Mouse (Mus musculus): ENCODE results near the gene Aicda. TPM values are rescaled to one million over a fixed set of nuclear protein-coding genes. Genes with fewer than 3 reads are reported as not detected.

Aicda gene
- total and polyA plus RNA-seq, 3 experiments = 5.4 to 41.1 (median 33.3) TPM

GRCm38 (mm10) chr6:122598436-122598835 lies 44.8 kb downstream of the Aicda start:
- H3K79me2 ChIP-seq (replicated peaks; ENCODE audit: control insufficient read depth, extremely low read depth, insufficient read depth, poor library complexity, severe bottlenecking) = peaks cover 52% of the 10 kb centered on the region
- peak overlapping the region; percentile 36 to 66 (median 46) for H3K4me3 ChIP-seq (replicated peaks in 1 of 3; ENCODE audit: low read depth in 2 of 3, low read length in 2 of 3, poor library complexity in 1 of 3)
- in situ Hi-C loops (cut with MboI; ENCODE audit: low pct_ligation_motif_present, low pct_unique_long_range_greater_than_20kb, low sequenced_read_pairs) = no loop called here
- H3K4me2 ChIP-seq (ENCODE audit: insufficient read depth, low read depth, poor library complexity, severe bottlenecking) = peak overlapping the region; percentile 98
- peak overlapping the region; percentile 75 for H3K9ac ChIP-seq (ENCODE audit: insufficient read depth, low read depth)
- TF ChIP-seq TCF12 (IDR thresholded peaks at IDR 0.05; ENCODE audit: low read depth, low read length) (0 out of 2 replicates have a peak, but pooled peaks have one; percentile 7), ZKSCAN1 (IDR thresholded peaks at IDR 0.05; ENCODE audit: borderline replicate concordance, low read depth, low read length) (no peak), MAZ (IDR thresholded peaks at IDR 0.05; ENCODE audit: low read depth, low read length) (no peak), HCFC1 (IDR thresholded peaks at IDR 0.05; ENCODE audit: low read depth, low read length) (no peak), MXI1 (IDR thresholded peaks at IDR 0.05; ENCODE audit: low read depth, low read length) (0 out of 2 replicates have a peak, but pooled peaks have one; percentile 3), ZNF384 (IDR thresholded peaks at IDR 0.05; ENCODE audit: low read depth, low read length) (no peak), TBP (conservative IDR thresholded peaks at IDR 0.05; ENCODE audit: low read depth, low read length) (0 out of 2 replicates have a peak, but pooled peaks have one; percentile 27), MYC (IDR thresholded peaks at IDR 0.05; ENCODE audit: low read depth, low read length) (0 out of 2 replicates have a peak, but pooled peaks have one; percentile 56)
- H3K27ac ChIP-seq (ENCODE audit: insufficient read depth, low read depth) = peak overlapping the region; percentile 81
- dilution Hi-C loops (cut with MboI; ENCODE audit: extremely low pct_ligation_motif_present, extremely low pct_unique_long_range_greater_than_20kb, low sequenced_read_pairs) = no loop called here
- no peaks in the 10 kb centered on the region for H3K27me3 ChIP-seq (replicated peaks)
- peak; percentile 40 for DNase-seq (ENCODE audit: extremely low read depth)
- peaks cover 0 to 38% of the 10 kb centered on the region in 2 experiments; a peak in 3 of 4 replicates for H3K4me1 ChIP-seq (ENCODE audit: control insufficient read depth in 1 of 2, insufficient read depth in 2 of 2)
- H3K36me3 ChIP-seq (replicated peaks in 1 of 2; ENCODE audit: control insufficient read depth in 1 of 2, insufficient read depth in 1 of 2, low read length in 1 of 2) = peaks cover 36 to 51% of the 10 kb centered on the region in 2 experiments
- H3K9me3 ChIP-seq (replicated peaks; ENCODE audit: low read length) = no peaks in the 10 kb centered on the region

GRCm38 (mm10) chr6:122599054-122599737 lies 45.6 kb downstream of the Aicda start:
- peak; percentile 44 for DNase-seq (ENCODE audit: extremely low read depth)
- Histone ChIP-seq H3K27ac (ENCODE audit: insufficient read depth, low read depth) (peak overlapping the region; percentile 82), H3K9ac (ENCODE audit: insufficient read depth, low read depth) (peak overlapping the region; percentile 75), H3K4me3 (replicated peaks in 1 of 3; ENCODE audit: low read depth in 2 of 3, low read length in 2 of 3, poor library complexity in 1 of 3) (peak overlapping the region; percentile 46 to 98 (median 66)), H3K27me3 (replicated peaks) (no peaks in the 10 kb centered on the region), H3K36me3 (replicated peaks in 1 of 2; ENCODE audit: control insufficient read depth in 1 of 2, insufficient read depth in 1 of 2, low read length in 1 of 2) (peaks cover 30 to 44% of the 10 kb centered on the region in 2 experiments), H3K9me3 (replicated peaks; ENCODE audit: low read length) (no peaks in the 10 kb centered on the region), H3K4me1 (ENCODE audit: control insufficient read depth in 1 of 2, insufficient read depth in 2 of 2) (peaks cover 2 to 39% of the 10 kb centered on the region in 2 experiments; a peak in 3 of 4 replicates), H3K79me2 (replicated peaks; ENCODE audit: control insufficient read depth, extremely low read depth, insufficient read depth, poor library complexity, severe bottlenecking) (peaks cover 52% of the 10 kb centered on the region), H3K4me2 (ENCODE audit: insufficient read depth, low read depth, poor library complexity, severe bottlenecking) (peak overlapping the region; percentile 98)
- dilution Hi-C loops (cut with MboI; ENCODE audit: extremely low pct_ligation_motif_present, extremely low pct_unique_long_range_greater_than_20kb, low sequenced_read_pairs) (no loop called here), in situ Hi-C loops (cut with MboI; ENCODE audit: low pct_ligation_motif_present, low pct_unique_long_range_greater_than_20kb, low sequenced_read_pairs) (no loop called here)
- TF ChIP-seq ZKSCAN1 (IDR thresholded peaks at IDR 0.05; ENCODE audit: borderline replicate concordance, low read depth, low read length) (peak; percentile 41), POLR2A (IDR thresholded peaks at IDR 0.05; ENCODE audit: low read depth, low read length) (peak; percentile 46), SIN3A (IDR thresholded peaks at IDR 0.05; ENCODE audit: low read length) (peak; percentile 64), UBTF (IDR thresholded peaks at IDR 0.05; ENCODE audit: low read depth, low read length) (no peak), EP300 (IDR thresholded peaks at IDR 0.05; ENCODE audit: low read length) (peak; percentile 56; the same call in 1 of the 2 replicates), E2F4 (IDR thresholded peaks at IDR 0.05; ENCODE audit: insufficient replicate concordance, low read depth, low read length) (no peak), MAX (IDR thresholded peaks at IDR 0.05; ENCODE audit: low read length) (peak; percentile 81), SMC3 (IDR thresholded peaks at IDR 0.05; ENCODE audit: low read depth, low read length) (no peak), ETS1 (conservative IDR thresholded peaks at IDR 0.05; ENCODE audit: low read depth, low read length) (peak; percentile 18; the same call in 1 of the 2 replicates), NRF1 (IDR thresholded peaks at IDR 0.05; ENCODE audit: low read depth, low read length) (no peak), RCOR1 (conservative IDR thresholded peaks at IDR 0.05; ENCODE audit: low read depth, low read length) (0 out of 2 replicates have a peak, but pooled peaks have one; percentile 38), MEF2A (IDR thresholded peaks at IDR 0.05; ENCODE audit: borderline replicate concordance, low read depth, low read length) (peak; percentile 49; the same call in 1 of the 2 replicates), USF2 (conservative IDR thresholded peaks at IDR 0.05; ENCODE audit: low read depth, low read length) (no peak), TBP (conservative IDR thresholded peaks at IDR 0.05; ENCODE audit: low read depth, low read length) (0 out of 2 replicates have a peak, but pooled peaks have one; percentile 30), CTCF (conservative IDR thresholded peaks at IDR 0.05 in 1 of 2, IDR thresholded peaks at IDR 0.05 in 1 of 2; ENCODE audit: low read depth in 2 of 2, low read length in 2 of 2) (peak in 1 of 2 experiments; percentile 40; a peak in 3 of 4 replicates), TCF12 (IDR thresholded peaks at IDR 0.05; ENCODE audit: low read depth, low read length) (0 out of 2 replicates have a peak, but pooled peaks have one; percentile 13), ZMIZ1 (IDR thresholded peaks at IDR 0.05; ENCODE audit: low read depth, low read length) (0 out of 2 replicates have a peak, but pooled peaks have one; percentile 55), MAZ (IDR thresholded peaks at IDR 0.05; ENCODE audit: low read depth, low read length) (no peak), ELF1 (IDR thresholded peaks at IDR 0.05; ENCODE audit: low read depth, low read length) (peak; percentile 53; the same call in 1 of the 2 replicates), PAX5 (IDR thresholded peaks at IDR 0.05; ENCODE audit: low read length) (no peak), CHD2 (IDR thresholded peaks at IDR 0.05; ENCODE audit: low read length) (0 out of 2 replicates have a peak, but pooled peaks have one; percentile 10), MYC (IDR thresholded peaks at IDR 0.05; ENCODE audit: low read depth, low read length) (peak; percentile 88), JUN (IDR thresholded peaks at IDR 0.05; ENCODE audit: insufficient read depth, low read depth, low read length) (no peak), CHD1 (IDR thresholded peaks at IDR 0.05; ENCODE audit: low read depth, low read length) (peak; percentile 50; the same call in 1 of the 2 replicates), MXI1 (IDR thresholded peaks at IDR 0.05; ENCODE audit: low read depth, low read length) (peak; percentile 96)

All from CH12.LX (cell line).